Mouse (Mus musculus) thymus, postnatal 36 days (tissue): Measurements from ENCODE around the gene Gm20388.
A peak's percentile ranks its signal among the peaks of the same experiment; 100 is the strongest.

Experiments used
- DNase-seq, 2 experiments: peaks; one replicate each; pipeline ENCODE4 v3.0.0; 2022; ENCODE audit warnings: mixed read lengths in 2 of 2

The Gm20388 gene

GRCm38 (mm10) chr8:121076555-121076954 lies 1165.9 kb downstream of the Gm20388 start:
- no peak for DNase-seq

DNA sequence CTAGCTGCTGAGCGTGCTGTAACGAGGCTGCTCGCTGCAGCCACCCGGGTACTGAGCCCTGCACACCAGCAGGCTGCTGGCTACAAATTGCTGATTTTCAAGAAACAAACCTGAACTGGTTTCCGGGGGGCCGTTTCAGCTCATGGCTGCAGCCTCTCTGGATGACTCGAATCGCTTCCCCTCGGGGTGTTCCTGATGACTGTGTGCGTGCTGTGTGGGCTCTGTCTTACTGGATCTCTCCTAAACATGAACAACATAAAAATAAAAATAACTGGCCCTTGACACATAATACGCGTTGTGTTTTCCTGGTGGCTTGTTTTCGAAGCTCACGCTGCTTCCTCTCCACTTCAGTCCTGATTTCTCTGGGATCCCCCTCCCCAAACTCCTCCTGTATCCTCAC lies 1168.1 kb downstream of the Gm20388 start:
- DNase-seq, result no peak

DNA sequence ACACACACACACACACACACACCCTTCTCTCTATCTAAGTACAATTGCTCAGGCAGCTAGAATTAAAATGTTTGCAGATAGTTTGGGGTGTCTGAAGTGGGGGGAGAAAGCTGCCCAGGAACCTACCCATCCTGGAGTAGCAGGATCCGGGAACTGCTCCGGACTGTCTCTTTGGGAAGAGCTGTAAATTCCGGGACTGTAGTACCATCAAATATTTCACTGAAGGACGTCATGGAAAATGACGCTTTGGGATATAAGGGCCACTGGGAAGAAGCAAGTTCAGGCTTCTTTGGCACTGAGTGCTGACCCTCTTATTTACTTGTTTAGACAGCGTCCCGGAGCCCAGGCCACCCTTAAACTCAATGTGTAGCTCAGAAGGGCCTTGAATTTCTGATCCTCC lies 1168.6 kb downstream of the Gm20388 start:
- no peak for DNase-seq

DNA sequence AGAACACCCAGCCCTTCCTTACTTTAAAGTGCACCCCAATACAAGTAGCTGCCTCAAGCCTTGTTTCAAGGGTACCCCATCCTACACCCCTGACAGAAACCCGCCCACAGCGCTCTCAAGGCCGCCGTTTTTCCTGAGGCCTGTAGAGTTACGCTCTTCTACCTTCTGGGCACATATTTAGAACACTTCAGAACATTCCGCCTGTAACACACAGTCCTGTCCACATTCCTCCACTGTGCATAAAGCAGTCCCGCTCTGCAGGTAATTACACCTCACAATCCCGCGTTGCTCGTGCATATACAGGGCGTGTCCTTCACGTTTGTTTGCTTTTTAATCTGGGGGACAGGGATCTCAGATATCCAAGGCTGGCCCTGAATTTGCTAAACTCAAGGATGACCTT lies 1169.3 kb downstream of the Gm20388 start:
- DNase-seq, result no peak

DNA sequence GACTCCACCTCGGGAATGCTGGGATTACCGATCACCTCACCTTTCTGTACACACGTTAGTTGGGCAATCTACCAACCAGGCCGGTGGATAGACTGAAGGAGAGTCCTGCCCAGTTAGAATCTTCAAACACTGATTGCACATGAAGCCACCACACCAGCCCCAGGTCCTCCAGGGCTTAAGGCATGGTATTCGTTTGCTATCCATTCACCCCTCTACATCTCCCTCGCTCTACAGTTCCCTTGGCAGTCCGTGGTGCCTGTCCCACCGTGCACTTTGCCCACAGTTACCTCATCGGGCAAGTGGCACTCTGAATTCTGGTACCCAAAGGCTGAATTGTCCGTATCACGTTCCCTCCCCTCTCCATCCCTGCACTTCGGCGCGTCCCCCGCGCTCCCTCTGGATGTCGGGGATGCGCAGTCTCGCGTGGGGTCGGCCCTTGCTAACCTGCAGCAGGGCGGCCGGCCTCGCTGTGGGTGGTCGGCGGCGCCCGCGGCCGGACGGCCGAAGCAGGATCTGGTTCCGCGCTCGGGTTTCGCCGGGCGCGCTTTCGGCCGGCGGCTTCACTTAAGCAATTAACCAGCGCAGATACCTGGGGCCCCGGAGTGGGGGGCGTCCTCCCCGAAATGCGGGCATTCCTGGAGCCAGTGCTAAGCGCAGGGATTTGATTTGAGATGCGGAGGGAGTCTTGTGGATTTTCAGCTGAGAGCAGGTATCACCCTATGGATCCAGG lies 1169.9 kb downstream of the Gm20388 start:
- no peak for DNase-seq

DNA sequence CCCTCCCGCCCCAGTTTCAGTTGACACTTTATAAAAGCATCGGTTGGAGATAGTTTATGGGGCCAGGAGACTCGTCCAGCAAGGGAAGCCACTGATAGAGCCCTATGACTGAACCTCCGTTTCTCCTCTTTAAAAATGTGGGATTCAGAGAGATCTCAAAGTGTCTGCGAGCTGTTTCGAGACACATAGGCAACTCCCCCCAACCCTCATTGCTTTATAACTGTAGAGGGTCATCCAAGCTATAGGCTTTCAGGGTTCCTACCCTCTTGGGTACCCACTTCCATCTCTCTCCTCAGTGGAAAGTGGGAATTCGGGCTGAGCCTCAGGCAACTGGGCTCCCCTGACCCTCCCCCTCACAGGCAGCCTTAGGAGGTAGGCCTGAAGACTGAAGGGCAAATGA lies 1170.8 kb downstream of the Gm20388 start:
- no peak for DNase-seq

DNA sequence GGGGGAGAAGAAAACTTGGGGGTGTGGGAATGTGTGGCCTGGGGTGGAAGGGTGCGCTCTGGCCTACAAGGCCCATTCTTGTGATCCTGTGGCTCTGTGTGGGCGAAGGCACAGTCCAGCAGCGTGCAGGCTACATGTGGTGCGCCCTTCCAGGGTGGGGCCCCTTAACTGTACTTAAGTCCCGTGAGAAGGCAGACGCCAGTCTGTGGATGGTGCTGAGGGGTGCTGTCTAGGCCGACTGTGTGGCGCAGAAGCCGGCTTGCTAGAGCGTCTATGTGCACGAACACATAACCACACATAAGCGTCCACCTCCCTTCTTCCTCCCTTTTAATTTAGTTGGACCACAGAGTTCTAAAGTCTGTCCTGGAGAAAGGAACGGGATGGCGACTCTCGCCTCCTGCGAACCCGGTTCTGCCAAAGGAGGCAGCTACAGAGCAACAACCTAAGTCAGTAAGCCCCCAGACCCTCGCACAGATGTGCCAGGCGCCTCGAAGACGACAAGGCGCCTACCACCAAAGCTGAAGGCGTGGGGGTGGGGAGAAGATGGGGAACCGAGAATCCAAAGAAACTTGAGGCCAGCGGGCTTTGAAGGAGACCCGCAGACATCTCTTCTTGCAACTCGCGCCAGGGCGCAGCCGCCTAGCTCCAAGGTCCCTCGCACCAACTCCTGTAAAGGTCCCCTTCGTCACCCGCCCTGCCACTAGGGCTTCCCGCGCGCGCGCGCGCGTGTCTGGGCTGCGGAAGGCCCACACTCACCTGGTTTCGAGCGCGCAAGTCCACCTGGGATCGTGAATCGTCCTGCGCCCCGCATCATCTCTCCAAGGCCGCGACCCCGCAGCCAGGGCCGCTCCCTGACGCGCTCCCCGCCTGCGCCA lies 1171.8 kb downstream of the Gm20388 start:
- DNase-seq, result no peak

DNA sequence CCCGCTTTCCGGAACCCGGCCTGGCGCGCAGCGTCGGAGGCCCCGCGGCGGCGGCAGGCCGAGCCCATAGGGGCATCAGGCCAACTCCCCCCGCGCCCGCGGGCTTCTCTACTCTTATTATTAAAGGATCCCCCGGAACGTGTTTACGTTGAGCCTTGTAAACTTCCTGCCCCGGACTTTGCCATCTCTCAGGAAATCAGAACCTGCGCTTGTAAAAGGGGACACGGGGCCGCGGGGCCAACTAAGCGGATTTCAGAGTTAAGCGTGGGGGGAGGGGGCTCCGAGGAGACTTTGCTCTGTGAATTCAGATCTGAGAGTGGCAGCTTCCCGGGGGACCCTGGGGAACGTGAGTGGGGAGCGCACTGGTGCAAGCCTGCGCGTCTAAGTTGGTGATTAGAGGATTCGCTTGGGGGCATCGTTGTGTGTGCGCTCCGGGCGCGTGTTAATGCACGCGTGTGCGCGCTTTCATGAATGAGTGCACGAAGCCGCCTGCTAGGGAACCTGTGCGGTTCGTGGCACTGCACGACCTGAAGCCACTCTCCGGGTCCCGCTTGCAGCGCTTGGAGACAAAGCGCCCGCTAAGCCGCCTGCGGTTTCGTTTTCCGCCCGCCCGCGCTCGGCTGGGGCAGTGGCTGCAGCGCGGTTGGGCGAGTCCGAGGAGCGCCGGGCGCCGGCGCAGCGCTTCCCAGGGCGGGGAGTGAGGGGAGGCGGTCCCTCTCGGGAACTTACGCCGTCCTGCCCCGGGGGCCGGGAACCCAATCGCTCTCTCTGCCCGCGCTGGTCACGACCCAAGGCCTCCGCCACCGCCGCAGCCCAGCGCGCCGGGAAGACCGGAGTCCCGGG lies 1172.7 kb downstream of the Gm20388 start:
- no peak for DNase-seq

GRCm38 (mm10) chr8:121083936-121084209 lies 1173.2 kb downstream of the Gm20388 start:
- DNase-seq, result no peak

DNA sequence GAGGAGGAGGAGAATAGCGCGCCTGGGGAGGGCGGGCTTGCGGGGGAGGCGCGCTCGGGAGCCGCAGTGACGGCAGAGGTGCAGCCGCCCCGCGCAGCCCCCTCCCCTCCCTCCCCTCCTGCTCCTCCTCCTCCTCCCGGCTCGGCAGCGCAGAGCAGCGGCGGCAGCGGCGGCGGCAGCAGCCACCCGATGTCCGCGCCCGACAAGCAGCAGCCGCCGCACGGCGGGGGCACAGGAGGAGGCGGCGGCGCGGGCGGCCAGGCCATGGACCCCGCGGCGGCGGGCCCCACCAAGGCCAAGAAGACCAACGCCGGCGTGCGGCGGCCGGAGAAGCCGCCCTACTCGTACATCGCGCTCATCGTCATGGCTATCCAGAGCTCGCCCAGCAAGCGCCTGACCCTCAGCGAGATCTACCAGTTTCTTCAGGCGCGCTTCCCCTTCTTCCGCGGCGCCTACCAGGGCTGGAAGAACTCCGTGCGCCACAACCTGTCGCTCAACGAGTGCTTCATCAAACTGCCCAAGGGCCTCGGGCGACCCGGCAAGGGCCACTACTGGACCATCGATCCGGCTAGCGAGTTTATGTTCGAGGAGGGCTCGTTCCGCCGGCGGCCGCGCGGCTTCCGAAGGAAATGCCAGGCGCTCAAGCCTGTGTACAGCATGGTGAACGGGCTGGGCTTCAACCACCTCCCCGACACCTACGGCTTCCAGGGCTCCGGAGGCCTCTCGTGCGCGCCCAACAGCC lies 1173.7 kb downstream of the Gm20388 start, which contains the start of gene Foxf1:
TSS of gene Foxf1 (plus strand) at position 177 of the 742 bp plus-strand sequence.
- DNase-seq, result no peak

DNA sequence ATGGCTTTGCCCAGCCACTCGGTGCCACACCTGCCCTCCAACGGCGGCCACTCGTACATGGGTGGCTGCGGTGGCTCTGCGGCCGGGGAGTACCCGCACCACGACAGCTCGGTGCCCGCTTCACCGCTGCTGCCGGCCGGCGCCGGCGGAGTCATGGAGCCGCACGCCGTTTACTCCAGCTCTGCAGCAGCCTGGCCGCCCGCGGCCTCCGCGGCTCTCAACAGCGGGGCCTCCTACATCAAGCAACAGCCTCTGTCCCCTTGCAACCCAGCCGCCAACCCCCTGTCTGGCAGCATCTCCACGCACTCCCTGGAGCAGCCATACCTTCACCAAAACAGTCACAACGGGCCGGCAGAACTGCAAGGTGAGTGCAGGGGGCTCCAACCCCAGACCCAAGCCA lies 1174.4 kb downstream of the Gm20388 start:
- DNase-seq, result no peak

- no peak for DNase-seq
Measured at GRCm38 (mm10) chr8:121085561-121085960, 1174.9 kb downstream of the Gm20388 start.

GRCm38 (mm10) chr8:121086004-121086900 lies 1175.6 kb downstream of the Gm20388 start:
- no peak for DNase-seq

- no peak for DNase-seq
Measured at GRCm38 (mm10) chr8:121088281-121088680, 1177.6 kb downstream of the Gm20388 start.

- no peak for DNase-seq
Measured at GRCm38 (mm10) chr8:121088871-121089630, 1178.4 kb downstream of the Gm20388 start.

DNA sequence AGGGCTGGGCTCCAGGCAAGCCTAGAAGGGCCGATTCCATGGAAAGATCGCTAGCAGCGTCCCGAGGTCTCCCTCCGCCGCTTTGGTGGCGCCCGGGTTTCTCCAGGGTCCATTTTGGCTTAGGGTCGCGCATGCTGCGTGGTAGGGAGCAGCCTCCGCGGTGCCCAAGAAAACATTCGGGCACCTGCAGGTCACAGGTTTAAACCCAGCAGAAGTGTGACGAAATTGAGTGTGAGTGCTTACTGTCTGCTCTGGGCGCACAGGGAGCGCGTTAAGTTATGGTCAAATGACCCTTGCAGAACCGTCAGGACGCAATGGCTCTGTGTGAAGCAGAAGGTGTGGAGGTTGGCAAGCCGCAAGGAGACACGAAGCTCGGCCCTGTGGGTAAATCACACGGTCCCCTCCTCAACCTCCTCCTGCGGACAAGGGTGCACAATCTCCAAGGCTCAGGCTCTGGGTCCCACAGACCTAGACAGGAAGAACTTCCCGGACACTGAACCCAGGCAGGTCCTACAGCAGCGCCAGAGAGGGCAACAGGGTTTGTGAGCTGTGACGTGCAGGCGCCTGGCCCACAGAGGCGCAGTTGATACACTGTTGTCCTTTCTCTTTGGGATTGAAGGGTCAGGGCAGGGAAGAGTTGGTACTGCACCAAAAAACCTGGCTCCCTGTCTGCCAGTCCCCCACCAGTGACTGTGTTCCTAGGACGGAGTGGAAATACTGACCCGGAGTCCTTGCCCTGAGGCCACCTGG lies 1179.2 kb downstream of the Gm20388 start:
- no peak for DNase-seq

DNA sequence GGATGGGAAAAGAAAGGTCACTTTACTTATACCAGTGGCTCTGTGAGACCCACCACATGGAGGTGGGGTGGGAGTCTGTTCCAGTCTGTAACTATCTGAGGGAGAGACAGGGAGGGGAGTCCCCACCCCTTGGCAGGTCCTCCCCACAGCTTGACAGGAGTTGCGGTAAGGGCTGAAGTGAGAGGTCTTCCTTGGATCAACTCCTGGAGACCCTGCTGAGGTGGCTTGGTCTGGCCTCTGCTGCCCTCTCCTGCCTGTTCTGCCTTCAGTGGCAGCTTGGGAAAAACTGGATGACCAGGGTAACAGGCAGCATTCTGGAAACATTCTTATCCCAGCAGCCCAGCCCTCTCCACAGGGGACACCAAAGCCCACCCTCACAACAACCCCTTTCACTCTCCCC lies 1180.1 kb downstream of the Gm20388 start:
- no peak for DNase-seq

DNA sequence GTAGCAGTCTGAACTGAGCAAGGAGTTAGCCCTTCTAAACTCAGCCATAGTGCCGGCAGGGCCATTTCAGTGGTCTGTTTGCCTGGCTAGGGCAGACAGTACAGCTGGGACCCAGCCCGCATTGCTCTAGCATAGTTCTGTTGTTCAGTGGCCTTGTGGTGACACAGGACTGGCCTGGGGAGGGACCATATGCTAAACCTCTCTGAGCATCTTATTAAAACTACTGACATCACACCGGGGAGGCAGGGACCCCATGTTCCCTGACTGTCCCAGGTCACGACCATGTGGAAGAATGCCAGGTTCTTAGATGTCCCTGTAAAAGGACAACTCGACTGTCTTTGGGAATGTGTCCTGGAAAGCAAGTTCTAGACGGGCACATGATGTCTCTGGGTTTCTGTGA lies 1181.5 kb downstream of the Gm20388 start:
- DNase-seq, result no peak

DNA sequence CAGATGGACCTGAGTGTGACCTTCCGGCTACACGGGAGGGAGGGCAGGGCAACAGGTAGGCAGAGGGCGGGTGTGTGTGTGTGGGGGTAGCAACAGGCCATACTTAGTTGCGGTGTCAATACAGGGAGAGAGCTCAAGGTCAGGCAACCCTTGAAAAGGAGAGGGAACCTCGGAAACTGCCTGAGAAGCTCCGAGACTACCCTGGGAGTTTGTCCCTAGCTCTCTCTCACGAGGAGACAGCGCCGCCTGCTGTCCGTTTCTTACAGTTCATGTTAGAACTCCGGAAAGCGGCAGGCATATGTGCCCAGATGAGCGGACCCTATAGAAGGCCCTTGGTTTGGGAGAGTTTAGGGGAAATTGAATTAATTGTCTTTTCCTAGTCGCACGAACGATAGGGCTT lies 1182.0 kb downstream of the Gm20388 start:
- DNase-seq, result peak; percentile 72 to 79

- no peak for DNase-seq
Measured at GRCm38 (mm10) chr8:121093496-121093895, 1182.9 kb downstream of the Gm20388 start.
